Mouse (Mus musculus) forebrain, embryonic 12.5 days (tissue): ENCODE data around the gene Ppa1. TPM values are rescaled to one million over a fixed set of nuclear protein-coding genes. Genes with fewer than 3 reads are reported as not detected.
A peak's percentile ranks its signal among the peaks of the same experiment; 100 is the strongest.

Experiments
- ATAC-seq: fragments of 200-750 bp; cut with Nextera tagmentation; 2 replicates; pipeline ENCODE4 v1.8.0; 2017; ENCODE audit warnings: moderate TSS enrichment; ENCODE audit not compliant: low FRiP score
- H3K27ac ChIP-seq: fragments of 300-500 bp; sonication (generic); 2 replicates; pipeline ENCODE4 v1.5.1; 2016; ENCODE audit warnings: mild to moderate bottlenecking
- H3K27me3 ChIP-seq: fragments of 300-500 bp; sonication (generic); 2 replicates; pipeline ENCODE4 v1.6.1; 2016; ENCODE audit warnings: mild to moderate bottlenecking
- H3K36me3 ChIP-seq: fragments of 300-500 bp; sonication (generic); replicated peaks from 2 replicates; pipeline ENCODE4 v1.6.1; 2016; ENCODE audit warnings: mild to moderate bottlenecking
- H3K4me1 ChIP-seq: fragments of 300-500 bp; sonication (generic); 2 replicates; pipeline ENCODE4 v1.6.1; 2016
- H3K4me2 ChIP-seq: fragments of 300-500 bp; sonication (generic); 2 replicates; pipeline ENCODE4 v1.6.1; 2016; ENCODE audit warnings: mild to moderate bottlenecking, moderate library complexity
- H3K4me3 ChIP-seq: fragments of 300-500 bp; sonication (generic); replicated peaks from 2 replicates; pipeline ENCODE4 v1.5.1; 2016; ENCODE audit warnings: mild to moderate bottlenecking
- H3K9ac ChIP-seq: fragments of 300-500 bp; sonication (generic); 2 replicates; pipeline ENCODE4 v1.6.1; 2016; ENCODE audit warnings: mild to moderate bottlenecking
- H3K9me3 ChIP-seq: fragments of 300-500 bp; sonication (generic); 2 replicates; pipeline ENCODE4 v1.6.1; 2016
- WGBS: fragments of 180-500 bp; shearing (Covaris S2); methylation state at CpG from one replicate; pipeline ENCODE4 v1.1.7; 2016; 5-methylcytosine and 5-hydroxymethylcytosine counted together
- polyA plus RNA-seq: library from polyadenylated mRNA; unstranded; fragments of >200 nt; fragmentation: Nextera tagmentation; extraction: Ambion mirVana; gene quantifications from 2 replicates; pipeline ENCODE4 v1.2.1, GENCODE M21; 2016

The Ppa1 gene
- polyA plus RNA-seq, 1 experiment from 2014 or later = 264 TPM

- Histone ChIP-seq H3K27ac (peak overlapping the region; percentile 39; the same call in 1 of the 2 replicates), H3K9me3 (no peaks in the 10 kb centered on the region), H3K4me1 (peaks cover 15% of the 10 kb centered on the region), H3K36me3 (peaks cover 13% of the 10 kb centered on the region), H3K9ac (peak overlapping the region; percentile 89), H3K4me2 (peak overlapping the region; percentile 73), H3K4me3 (peak overlapping the region; percentile 85), H3K27me3 (no peaks in the 10 kb centered on the region)
- no peak; the same call in 1 of the 2 replicates for ATAC-seq
- WGBS = 39% methylated on average over 9 of the region's 9 CpGs
These were observed 31.2 kb downstream of the Ppa1 start for GRCm38 (mm10) chr10:61679545-61679944.

- WGBS = under 1% methylated on average over 82 of the region's 84 CpGs
- Histone ChIP-seq H3K27ac (peak within 1 kb of the TSS; percentile 51), H3K4me1 (peaks cover 15% of the 10 kb centered on the region), H3K9ac (peak within 1 kb of the TSS; percentile 89), H3K9me3 (no peaks in the 10 kb centered on the region), H3K4me2 (peak within 1 kb of the TSS; percentile 73), H3K27me3 (no peaks in the 10 kb centered on the region), H3K4me3 (peak within 1 kb of the TSS; percentile 85), H3K36me3 (peaks cover 13% of the 10 kb centered on the region; the same call in 1 of the 2 replicates)
- peak; percentile 100 for ATAC-seq
These were observed 31.9 kb downstream of the Ppa1 start, which contains the start of gene Sar1a for GRCm38 (mm10) chr10:61680015-61680913. Gene Sar1a (plus strand): TSS chr10:61680299.

- Histone ChIP-seq H3K27ac (no peak overlapping the region), H3K4me1 (no peaks in the 10 kb centered on the region), H3K9ac (no peak overlapping the region), H3K9me3 (no peaks in the 10 kb centered on the region), H3K4me3 (no peak overlapping the region), H3K36me3 (peaks cover 88% of the 10 kb centered on the region), H3K27me3 (no peaks in the 10 kb centered on the region), H3K4me2 (no peak overlapping the region)
- ATAC-seq = no peak
- 93% methylated on average over 8 of the region's 8 CpGs for WGBS
These were observed 41.1 kb downstream of the Ppa1 start for GRCm38 (mm10) chr10:61689405-61689804.

DNA sequence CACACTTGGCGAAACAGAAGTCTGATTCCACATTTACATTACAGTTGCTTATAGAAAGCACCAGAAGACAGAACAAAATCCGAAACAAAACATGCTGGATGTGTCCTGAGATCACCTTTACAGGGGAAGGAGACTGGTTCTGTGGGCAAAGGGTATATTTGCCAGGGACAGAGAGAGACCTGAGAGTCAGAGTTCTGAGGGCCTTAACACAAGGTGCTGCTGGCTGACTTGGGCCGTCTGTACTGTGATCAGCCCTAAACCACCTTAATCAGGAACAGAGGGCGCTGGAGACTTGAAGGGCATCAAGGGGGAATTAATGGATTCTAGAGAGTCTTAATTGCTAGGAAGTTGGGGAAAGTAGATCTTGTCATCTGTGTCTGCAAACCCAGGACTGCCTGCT, 45.2 kb downstream of the Ppa1 start:
- Histone ChIP-seq H3K4me1 (peaks cover 23% of the 10 kb centered on the region), H3K27ac (no peak overlapping the region), H3K4me2 (no peak overlapping the region), H3K36me3 (peaks cover 51% of the 10 kb centered on the region), H3K27me3 (no peaks in the 10 kb centered on the region), H3K9ac (no peak overlapping the region), H3K4me3 (no peak overlapping the region), H3K9me3 (no peaks in the 10 kb centered on the region)
- ATAC-seq = no peak
- 79% methylated on average over 4 of the region's 4 CpGs for WGBS

- peaks cover 41% of the 10 kb centered on the region for H3K36me3 ChIP-seq
- H3K27ac ChIP-seq = peak within 1 kb of the TSS; percentile 60; the same call in 1 of the 2 replicates
- peak; percentile 98 for ATAC-seq
- H3K4me2 ChIP-seq = peak within 1 kb of the TSS; percentile 99
- H3K9me3 ChIP-seq = no peaks in the 10 kb centered on the region
- peak within 1 kb of the TSS; percentile 92 for H3K4me3 ChIP-seq
- H3K9ac ChIP-seq = peak within 1 kb of the TSS; percentile 75
- H3K27me3 ChIP-seq = no peaks in the 10 kb centered on the region
- H3K4me1 ChIP-seq = peaks cover 23% of the 10 kb centered on the region
- WGBS = 1% methylated on average over 42 of the region's 42 CpGs
These were observed 46.7 kb downstream of the Ppa1 start, which contains the start of gene Tysnd1 for GRCm38 (mm10) chr10:61694870-61695670. Gene Tysnd1 (plus strand): TSS chr10:61695514.

GRCm38 (mm10) chr10:61695703-61696559, 47.6 kb downstream of the Ppa1 start:
- peak overlapping the region; percentile 60; the same call in 1 of the 2 replicates for H3K27ac ChIP-seq
- WGBS = under 1% methylated on average over 99 of the region's 111 CpGs
- H3K4me3 ChIP-seq = peak overlapping the region; percentile 92
- H3K36me3 ChIP-seq = peaks cover 32% of the 10 kb centered on the region
- no peaks in the 10 kb centered on the region for H3K27me3 ChIP-seq
- ATAC-seq = peak; percentile 3; the same call in 1 of the 2 replicates
- no peaks in the 10 kb centered on the region for H3K9me3 ChIP-seq
- peak overlapping the region; percentile 75 for H3K9ac ChIP-seq
- peaks cover 23% of the 10 kb centered on the region for H3K4me1 ChIP-seq
- H3K4me2 ChIP-seq = peak overlapping the region; percentile 99

GRCm38 (mm10) chr10:61696560-61696823, 48.1 kb downstream of the Ppa1 start:
- Histone ChIP-seq H3K36me3 (peaks cover 30% of the 10 kb centered on the region), H3K9me3 (no peaks in the 10 kb centered on the region), H3K9ac (peak overlapping the region; percentile 75), H3K27ac (no peak overlapping the region), H3K4me3 (peak overlapping the region; percentile 92), H3K4me2 (peak overlapping the region; percentile 99), H3K4me1 (peaks cover 23% of the 10 kb centered on the region), H3K27me3 (no peaks in the 10 kb centered on the region)
- no peak for ATAC-seq
- 17% methylated on average over 19 of the region's 19 CpGs for WGBS

DNA sequence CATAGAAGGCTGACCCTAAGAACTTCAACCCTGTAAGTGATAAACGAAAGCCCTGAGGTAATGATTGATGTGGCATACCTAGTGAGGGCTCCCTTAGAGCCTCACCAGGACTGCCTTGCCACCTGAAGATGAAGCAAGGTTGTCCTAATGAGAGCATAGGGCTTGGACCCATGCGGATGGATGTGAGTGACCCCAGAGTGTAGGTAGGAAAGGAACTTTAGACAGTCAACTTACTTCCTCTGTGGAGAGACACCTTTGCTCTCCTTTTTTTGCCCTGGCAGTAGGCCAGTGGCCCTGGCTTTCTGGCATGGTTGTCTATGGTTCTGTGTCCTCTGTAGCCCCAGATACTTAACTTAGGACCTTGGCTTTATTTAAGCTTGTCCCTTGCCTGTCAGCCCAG, 48.7 kb downstream of the Ppa1 start:
- 91% methylated on average over 2 of the region's 2 CpGs for WGBS
- Histone ChIP-seq H3K9me3 (no peaks in the 10 kb centered on the region), H3K27me3 (no peaks in the 10 kb centered on the region), H3K4me3 (peak overlapping the region; percentile 92), H3K4me1 (peaks cover 23% of the 10 kb centered on the region), H3K4me2 (peak overlapping the region; percentile 99), H3K9ac (peak overlapping the region; percentile 75; the same call in 1 of the 2 replicates), H3K27ac (no peak overlapping the region), H3K36me3 (peaks cover 31% of the 10 kb centered on the region)
- no peak for ATAC-seq

DNA sequence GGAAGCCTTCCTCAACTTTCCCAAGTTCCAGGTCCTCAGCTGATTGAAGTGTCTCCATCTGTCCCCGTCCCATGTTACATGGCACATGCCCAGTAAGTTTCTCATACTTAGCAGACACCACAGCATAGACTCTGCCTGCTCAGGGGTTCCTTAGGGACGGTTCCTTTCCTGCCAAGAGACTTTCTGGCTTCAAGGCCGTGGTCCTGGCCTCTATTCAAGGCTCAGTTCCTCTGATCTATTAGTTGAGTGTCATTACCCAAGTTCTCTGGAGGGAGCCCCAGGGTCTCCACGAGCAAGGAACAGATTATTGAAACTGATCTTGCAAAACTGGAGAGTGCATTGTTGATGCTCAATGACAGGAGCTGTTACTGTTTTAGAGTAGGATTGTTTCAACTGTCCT, 56.3 kb downstream of the Ppa1 start:
- H3K4me1 ChIP-seq = no peaks in the 10 kb centered on the region
- H3K36me3 ChIP-seq = peaks cover 24% of the 10 kb centered on the region
- no peak overlapping the region for H3K9ac ChIP-seq
- H3K4me3 ChIP-seq = no peak overlapping the region
- no peaks in the 10 kb centered on the region for H3K9me3 ChIP-seq
- ATAC-seq = no peak
- H3K27me3 ChIP-seq = no peaks in the 10 kb centered on the region
- H3K27ac ChIP-seq = no peak overlapping the region
- H3K4me2 ChIP-seq = no peak overlapping the region
- WGBS = 76% methylated on average over 4 of the region's 4 CpGs

DNA sequence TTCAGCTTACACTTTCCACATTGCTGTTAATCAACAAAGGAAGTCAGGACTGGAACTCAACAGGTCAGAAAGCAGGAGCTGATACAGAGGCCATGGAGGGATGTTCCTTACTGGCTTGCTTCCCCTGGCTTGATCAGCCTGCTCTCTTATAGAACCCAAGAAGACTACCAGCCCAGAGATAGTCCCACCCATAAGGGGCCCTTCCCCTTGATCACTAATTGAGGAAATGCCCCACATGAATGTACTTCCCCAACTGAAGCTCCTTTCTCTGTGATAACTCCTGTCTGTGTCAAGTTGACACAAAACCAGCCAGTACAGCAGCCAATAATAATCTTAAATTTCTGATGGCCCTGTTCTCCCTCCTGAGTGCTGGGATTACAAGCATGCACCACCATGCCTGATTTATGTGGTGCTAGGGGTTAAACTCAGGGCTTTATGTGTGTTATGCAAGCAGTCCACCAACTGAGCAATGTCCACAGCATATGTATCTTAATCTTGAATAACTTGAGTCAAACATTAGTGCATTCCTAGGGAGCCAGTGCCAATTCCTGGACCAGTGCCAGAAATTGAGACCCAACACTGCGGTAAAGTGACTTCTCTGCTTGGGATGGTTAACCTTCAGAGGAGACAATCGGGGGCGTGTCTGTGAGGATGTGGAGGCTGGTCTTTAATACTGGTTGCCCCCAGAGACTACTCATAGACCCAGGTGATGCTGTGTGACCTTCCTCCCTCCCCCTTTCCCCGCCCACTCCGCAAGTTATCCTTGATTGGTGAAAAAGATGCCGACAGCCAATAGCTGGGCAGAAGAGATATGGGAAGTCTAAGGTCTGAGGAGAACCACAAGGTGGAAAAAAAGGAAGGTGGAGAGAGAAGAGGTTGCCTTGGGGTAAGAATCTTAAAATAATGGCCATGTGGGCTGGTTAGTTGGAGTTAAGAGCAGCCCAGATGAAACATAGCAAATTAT, 58.3 kb downstream of the Ppa1 start:
- no peak for ATAC-seq

DNA sequence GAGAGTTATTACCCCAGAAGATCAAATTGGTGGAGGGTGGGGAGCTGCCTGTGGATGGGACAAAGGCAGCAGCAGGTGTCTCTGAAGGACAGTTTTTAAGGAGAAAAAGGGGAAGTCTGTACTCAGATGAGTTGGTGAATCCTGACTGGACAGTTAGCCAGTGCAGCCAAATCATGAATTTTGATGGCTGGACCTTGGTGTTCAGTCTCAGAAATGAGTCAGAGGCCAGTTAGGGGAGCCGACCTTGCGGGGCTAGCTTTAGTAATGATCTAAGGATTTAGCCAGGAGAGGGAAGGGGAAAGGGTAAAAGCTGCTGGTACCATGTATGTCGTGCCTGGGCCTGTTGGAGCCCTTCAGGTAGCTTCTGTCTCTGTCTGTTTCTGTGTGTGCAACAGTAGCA, 65.2 kb downstream of the Ppa1 start:
- Histone ChIP-seq H3K27me3 (peaks cover 35% of the 10 kb centered on the region), H3K4me3 (no peak overlapping the region), H3K9ac (no peak overlapping the region), H3K27ac (no peak overlapping the region), H3K4me2 (no peak overlapping the region), H3K36me3 (no peaks in the 10 kb centered on the region), H3K9me3 (no peaks in the 10 kb centered on the region), H3K4me1 (peaks cover 9% of the 10 kb centered on the region)
- WGBS = 62% methylated on average over 3 of the region's 3 CpGs
- no peak for ATAC-seq

More for the DNA sequence above, 58.3 kb downstream of the Ppa1 start:
- Histone ChIP-seq H3K9me3 (no peaks in the 10 kb centered on the region), H3K9ac (no peak overlapping the region), H3K27ac (no peak overlapping the region), H3K27me3 (0 out of 2 replicates have a peak, but pooled peaks cover 3% of the 10 kb centered on the region), H3K4me1 (no peaks in the 10 kb centered on the region), H3K36me3 (peaks cover 19% of the 10 kb centered on the region), H3K4me3 (no peak overlapping the region), H3K4me2 (no peak overlapping the region)
- 72% methylated on average over 6 of the region's 6 CpGs for WGBS
